Mouse (Mus musculus): ENCODE results near the gene Josd2.

Gene Josd2

GRCm38 (mm10) chr7:44497361-44498055, 29.7 kb downstream of the Josd2 start:
- DNase-seq (ENCODE audit: low spot score in 2 of 2): no peak

GRCm38 (mm10) chr7:44498922-44499321, 31.1 kb downstream of the Josd2 start:
- DNase-seq (ENCODE audit: low spot score in 2 of 2): no peak

GRCm38 (mm10) chr7:44500046-44500445, 32.3 kb downstream of the Josd2 start:
- DNase-seq (ENCODE audit: low spot score in 2 of 2): no peak

- peak; percentile 54 to 83 for DNase-seq (ENCODE audit: low spot score in 2 of 2)
Measured at GRCm38 (mm10) chr7:44501563-44502115, 33.9 kb downstream of the Josd2 start.

GRCm38 (mm10) chr7:44507491-44507890, 39.7 kb downstream of the Josd2 start:
- DNase-seq (ENCODE audit: low spot score in 2 of 2): no peak

GRCm38 (mm10) chr7:44519240-44519913, 51.6 kb downstream of the Josd2 start:
- no peak for DNase-seq (ENCODE audit: low spot score in 2 of 2)

- no peak for DNase-seq (ENCODE audit: low spot score in 2 of 2)
Measured at GRCm38 (mm10) chr7:44520990-44521389, 53.2 kb downstream of the Josd2 start.
